Mouse (Mus musculus) thymus, adult 2 months (tissue): ENCODE measurements around the gene Glis2.

Source experiments
- CTCF ChIP-seq: fragments of 200-500 bp; IDR thresholded peaks from 2 replicates; pipeline ENCODE4 v1.5.1; 2012; ENCODE audit warnings: mild to moderate bottlenecking, control low read depth, low read length, moderate library complexity, borderline replicate concordance; ENCODE audit not compliant: control insufficient read depth, poor library complexity, insufficient read depth; ENCODE audit errors: extremely low read depth
- POLR2A ChIP-seq: fragments of 200-500 bp; IDR thresholded peaks from 2 replicates; pipeline ENCODE4 v1.6.1; 2012; ENCODE audit warnings: mild to moderate bottlenecking, low read length, control low read depth, moderate library complexity; ENCODE audit not compliant: control insufficient read depth, poor library complexity, insufficient read depth; ENCODE audit errors: extremely low read depth

GRCm38 (mm10) chr16:4635760-4636159, 41.2 kb downstream of the Glis2 start:
- TF ChIP-seq CTCF = no peak
- no peak for TF ChIP-seq POLR2A
